Mouse (Mus musculus) retina, embryonic 14.5 days (tissue): ENCODE data around the gene Ak5.

Experiments used
- DNase-seq: peaks from one replicate; pipeline ENCODE4 v3.0.0-alpha.2; 2015; ENCODE audit warnings: low spot score

Gene Ak5

DNA sequence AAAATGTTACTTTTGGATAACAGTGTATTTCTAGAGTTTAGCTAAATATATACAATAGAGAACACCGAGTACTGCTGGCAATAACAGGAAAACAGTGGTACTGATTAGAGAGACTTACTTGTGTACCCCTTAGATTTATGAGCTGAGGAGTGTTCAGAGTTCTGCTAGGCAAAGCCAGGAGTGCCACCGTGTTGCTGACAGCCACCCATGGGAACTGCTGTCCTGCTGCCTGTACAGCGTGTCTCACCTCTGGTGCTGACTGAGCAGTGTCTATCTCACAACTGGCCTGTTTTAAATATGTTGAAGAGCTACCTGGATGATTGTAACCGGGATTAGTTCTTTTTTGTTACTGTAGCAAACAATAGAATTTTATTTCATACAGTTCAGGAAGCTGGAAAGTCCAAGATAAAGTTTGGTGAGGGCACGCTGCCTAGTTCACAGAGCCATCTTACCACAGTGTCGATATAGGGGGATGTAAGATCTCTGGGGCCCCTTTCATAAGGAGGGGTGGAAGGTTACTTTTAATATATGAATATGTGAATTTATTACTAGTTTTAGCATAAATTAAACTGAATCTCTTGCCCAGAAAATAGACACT, 103.5 kb downstream of the Ak5 start:
- no peak for DNase-seq

DNA sequence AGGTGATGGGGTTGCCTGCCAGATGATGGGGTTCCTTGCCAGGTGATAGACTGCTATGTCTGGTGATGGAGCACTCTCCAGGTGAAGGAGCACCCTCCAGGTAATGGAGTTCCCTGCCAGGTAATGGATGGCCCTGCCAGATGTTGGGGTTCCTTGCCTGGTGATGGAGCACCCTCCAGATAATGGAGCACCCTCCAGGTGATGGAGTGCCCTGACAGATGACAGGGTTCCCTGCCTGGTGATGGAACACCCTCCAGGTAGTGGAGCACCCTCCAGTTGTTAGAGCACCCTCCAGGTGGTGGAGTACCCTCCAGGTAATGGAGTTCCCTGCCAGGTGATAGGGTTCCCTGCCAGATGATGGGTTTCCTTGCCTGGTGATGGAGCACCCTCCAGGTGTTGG, 104.3 kb downstream of the Ak5 start:
- no peak for DNase-seq

DNA sequence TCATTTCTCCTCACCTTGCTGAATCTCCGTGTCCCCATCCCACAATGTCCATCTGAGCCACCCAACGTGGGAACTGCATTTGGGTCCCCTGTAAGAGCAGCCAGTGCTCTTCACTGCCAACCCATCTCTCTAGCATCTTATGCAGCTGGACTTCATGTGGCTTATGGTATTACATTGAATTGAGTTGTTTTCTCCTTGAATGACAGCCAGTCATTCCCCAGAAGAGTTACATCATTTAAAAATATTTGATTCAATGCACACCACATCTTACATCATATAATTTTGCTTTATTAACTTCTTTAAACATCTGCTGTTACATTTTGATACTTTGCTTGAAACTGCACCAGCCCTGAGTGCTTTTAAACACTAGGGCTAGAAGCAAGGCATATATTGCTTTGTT, 106.5 kb downstream of the Ak5 start:
- no peak for DNase-seq

DNA sequence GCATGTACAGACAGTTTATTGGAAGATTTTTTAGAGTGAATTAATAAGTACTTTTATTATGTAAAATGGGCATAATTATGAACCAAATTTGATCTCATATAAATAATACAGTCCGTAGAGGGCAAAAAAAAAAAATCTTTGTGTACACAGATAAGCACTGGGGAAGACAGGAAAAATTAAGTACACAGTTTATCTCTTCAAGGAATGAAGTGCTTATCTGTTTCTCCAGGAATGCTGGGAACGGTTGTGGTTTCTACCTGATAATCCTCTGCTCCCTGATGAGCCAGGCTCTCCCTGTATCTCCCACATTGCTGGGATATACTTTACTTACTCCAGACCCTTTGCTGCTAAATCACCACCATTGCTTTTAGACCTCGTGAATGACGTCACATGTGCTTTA, 108.9 kb downstream of the Ak5 start:
- no peak for DNase-seq

DNA sequence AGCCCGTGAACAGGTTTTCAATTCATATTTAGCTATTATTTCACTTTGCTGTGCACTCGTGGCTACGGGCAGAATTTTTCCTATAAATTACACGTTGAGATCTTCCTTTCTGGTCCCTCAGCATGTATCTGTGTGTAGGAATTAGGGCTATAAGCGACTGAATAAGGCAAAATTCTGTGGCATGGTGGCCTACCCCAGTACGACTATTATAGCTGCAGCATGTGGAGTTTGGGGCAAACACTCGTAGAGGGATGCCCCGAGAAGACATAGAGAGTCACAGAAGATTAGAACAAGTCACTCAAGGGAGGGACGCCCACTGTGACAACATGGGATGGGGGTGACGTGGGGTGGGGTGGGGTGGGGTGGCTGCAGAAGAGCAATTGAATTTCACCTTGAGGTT, 110.1 kb downstream of the Ak5 start:
- no peak for DNase-seq

DNA sequence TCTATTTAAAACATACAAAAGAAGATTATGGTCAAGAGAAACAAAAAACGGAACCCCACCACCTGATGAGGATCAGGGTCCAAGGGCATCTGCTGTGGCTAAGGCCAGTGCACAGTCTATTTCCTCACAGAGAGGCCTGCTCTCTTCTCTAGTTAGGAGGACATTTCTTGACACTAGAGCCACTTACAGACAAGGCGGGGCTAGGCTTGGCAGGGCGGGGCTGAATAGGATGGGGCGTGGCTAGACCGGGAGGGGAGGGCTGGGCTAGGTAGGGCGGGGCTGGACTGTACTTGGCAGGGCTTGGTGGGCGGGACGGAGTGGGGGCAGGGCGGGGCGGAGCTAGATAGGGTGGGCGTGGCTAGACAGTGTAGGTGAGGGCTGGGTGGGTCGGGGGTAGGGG, 110.5 kb downstream of the Ak5 start:
- no peak for DNase-seq

DNA sequence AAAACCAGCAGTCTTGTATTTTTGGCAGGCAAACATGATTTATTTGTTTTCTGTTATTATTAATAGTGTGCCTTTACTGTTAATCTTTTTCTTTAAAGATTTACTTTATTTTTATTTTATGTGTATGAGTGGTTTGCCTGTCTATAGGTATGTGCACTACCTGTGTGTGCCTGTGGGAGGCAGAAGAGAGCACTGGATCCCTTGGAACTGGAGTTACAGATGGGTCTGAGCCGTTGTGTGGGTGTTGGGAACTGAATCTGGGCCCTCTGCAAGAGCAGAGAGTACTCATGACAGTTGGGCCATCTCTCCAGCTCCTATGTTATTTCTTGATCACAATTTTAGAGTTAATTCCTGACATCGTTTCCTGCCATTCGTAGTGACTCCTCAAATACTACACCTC, 111.2 kb downstream of the Ak5 start:
- DNase-seq = no peak

DNA sequence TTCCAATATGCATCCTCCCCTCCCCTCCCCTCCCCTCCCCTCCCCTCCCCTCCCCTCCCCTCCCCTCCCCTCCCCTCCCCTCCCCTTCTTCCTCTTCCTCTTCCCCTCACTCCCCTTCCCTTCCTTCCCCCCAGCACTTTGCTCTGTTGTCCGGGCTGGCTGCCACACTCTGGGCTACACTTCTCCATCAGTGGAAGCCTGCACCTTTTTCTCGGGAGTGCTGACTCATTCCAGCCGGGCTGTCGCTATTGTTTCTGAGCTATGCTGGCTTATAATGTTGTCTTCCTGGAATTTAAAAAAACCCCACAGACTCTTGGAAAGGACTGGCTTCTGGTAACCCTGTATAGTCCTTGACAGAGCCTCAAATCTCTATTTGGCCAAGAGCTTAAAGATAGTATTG, 111.7 kb downstream of the Ak5 start:
- DNase-seq = no peak

DNA sequence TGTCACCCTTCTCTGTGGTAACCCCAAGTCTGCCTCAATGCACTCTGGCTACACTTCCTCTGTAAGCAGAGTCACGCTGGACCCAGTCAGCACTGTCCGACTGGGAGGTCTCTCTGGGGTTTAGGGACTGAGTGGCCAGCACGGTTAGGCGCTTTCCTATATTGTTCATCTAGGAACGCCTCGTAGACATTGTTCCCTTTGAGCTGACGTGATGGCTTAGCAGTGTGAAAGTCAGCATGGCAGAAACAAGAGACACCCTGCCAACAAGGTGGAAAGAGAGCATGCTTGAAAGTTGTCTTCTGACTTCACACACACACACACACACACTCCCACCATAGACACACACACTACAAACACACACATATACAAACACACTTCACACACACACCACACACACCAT, 112.9 kb downstream of the Ak5 start:
- DNase-seq = no peak

DNA sequence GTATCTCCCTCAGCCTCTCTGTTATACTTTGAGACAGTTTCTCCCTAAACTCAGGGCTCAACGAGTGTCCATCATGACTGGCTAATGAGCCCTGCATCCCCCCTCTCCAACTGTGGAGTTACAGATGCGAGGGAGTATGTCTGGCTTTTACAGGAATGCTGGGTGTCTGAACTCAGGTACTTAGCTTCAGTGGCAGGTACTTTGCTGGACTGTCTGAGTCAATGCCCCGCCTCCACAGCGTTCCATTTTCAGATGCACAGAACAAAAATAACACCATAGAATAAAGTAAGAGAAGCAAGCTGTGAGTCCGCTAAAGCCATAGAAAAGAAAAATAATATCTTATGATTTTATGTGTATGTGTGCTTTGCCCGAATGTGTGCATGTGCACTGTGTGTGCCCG, 113.8 kb downstream of the Ak5 start:
- DNase-seq = no peak

DNA sequence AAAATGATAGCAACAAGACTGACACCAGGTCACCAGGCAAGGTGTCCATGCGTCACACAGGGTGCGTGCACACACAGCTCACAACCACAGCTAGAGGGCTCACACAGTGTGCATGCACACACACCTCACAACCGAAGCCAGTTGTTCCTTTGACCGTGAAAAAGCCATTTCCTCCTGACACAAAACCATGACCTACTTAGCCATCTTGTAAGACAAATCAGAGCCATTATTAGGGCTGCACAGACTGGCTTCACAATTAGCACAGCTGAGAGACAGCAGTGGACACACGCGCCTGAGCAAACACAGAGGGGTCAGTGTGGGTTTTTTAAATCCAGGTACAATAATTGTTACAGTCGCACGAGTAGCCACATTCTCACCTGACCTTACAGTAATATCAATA, 115.5 kb downstream of the Ak5 start:
- peak; percentile 67 for DNase-seq

DNA sequence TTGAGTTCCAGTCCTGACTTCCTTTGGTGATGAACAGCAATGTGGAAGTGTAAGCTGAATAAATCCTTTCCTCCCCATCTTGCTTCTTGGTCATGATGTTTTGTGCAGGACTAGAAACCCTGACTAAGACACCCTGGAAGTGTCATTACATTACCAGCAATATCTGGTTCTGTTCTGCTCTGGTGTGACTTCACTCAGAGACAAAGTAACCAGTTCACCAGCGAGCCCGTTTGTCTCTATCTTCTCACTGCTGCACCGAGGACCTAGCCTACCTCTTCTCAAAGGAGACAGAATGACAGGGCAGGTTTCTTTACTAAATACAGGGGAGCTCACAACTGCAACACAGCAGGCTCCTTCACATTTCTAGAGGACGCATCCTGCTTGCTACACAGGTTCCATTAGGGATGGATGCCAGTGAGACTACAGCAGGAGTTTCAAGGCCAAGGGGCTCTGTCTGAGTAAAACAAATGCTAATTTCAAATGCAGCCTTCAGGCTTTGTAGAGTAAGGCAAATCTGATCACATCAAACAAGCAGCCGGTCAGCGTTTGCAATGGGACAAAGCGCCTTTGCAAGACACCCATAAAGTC, 117.5 kb downstream of the Ak5 start:
- DNase-seq = no peak

DNA sequence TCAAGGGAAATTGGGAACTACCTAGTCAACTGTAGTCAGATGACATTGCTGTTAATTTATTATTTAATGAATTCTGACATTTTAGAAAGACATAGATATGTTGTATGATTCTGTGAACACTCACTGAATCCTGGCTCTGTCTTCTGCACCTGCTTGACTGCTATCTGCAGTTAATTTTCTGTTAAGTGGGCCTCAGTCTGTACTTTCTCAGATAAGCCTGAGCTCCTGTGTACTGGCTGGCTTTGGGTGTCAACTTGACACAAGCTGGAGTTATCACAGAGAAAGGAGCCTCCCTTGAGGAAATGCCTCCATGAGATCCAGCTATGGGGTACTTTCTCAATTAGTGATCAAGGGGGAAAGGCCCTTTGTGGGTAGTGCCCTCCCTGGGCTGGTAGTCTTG, 118.1 kb downstream of the Ak5 start:
- DNase-seq = no peak

DNA sequence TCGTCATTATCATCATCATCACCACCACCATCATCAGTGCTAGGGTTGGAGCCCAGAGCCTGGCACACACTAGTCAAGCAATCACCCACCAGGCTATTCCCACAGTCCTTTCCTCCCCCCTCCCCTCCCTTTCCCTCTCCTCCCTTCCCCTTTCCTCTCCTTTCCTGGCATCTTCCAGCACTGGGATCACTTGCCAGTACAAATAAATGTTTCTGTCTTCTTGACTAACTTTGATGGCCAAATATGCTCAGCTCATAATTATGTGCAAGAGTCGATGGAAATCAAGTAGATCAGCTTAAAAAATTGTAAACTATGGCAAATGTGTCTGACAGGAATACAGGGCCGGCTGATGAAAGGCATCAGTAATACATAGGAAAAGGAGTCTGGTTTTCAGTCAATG, 123.2 kb downstream of the Ak5 start:
- DNase-seq = no peak

DNA sequence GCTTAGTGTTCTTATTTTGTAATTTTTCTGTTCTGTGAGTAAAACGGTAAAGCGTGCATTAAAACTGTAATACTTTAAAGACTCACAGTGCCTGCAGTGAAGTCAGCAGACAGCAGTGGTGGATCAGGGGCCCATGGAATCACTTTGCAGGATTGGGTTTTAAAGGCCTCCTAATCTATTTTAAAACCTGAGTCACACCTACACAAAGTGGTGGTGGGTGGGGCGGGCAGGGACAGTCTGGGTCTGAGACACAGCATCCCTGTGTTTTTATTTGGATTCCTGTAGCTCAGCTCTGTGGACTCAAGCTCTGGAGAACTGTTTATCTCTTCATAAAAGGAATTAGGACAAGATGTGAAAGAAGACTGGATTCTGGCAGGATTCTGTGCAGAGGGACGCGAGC, 125.9 kb downstream of the Ak5 start:
- DNase-seq = no peak

DNA sequence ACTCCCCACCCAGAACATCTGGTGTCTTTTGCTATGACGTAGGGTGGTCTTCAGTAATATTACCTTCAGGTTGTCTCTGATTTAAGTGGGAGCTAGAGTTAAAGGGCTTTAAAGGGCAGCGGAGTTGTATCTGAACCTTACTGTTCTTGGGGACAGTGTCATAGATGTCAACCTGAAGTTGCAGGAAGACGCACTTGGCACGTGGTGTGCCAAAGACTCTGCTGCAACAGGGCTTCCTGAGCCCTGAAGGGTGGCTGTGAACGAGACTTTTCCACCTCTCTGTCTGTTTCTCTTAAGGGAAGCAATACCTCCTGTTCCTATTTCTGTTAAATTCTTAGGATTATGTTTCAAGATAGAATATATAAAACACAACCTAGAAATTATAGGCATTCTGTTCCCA, 137.8 kb downstream of the Ak5 start:
- DNase-seq = no peak

DNA sequence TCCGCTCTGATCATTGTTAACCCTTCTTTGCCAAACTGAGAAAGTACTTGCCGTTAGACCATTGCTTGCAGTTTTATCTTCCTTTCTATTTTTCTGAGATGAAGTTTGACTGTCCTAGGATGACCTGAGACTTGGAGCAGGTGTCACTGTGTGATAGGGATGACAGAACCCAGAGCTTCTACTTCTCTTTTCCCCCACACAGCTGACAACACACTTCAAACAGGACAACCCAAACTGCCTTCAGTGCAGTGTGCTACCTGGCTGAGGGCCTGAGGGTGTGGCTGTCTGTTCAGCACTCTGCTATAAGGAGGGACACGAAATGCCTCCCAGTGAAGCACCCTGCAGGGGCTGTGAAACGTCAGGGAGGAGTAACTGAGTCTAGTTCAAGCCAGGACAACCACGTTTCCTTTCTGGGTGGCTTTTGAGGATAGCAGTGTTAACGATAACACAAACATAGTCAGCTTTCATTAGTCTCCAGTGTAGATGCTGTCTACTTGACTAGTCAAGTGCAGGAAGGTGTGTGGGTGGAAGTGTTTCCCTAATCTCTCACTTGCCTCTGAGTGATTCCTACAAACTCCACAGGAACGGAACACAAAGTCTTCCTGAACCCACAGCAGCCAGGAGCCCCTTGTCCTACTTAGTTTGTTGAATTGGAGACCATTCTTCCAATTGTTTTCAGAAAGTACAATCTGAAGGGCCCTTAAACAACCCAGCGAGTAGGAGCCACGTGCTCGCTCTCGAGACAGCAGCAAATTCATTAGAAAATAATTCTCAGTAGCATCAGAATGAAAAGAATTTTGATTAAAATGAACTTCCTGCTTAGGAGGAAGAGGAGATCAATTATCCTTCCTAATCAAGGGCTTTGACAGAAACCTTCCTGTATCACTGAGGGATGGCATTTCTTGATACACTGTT, 138.8 kb downstream of the Ak5 start:
- DNase-seq = no peak

DNA sequence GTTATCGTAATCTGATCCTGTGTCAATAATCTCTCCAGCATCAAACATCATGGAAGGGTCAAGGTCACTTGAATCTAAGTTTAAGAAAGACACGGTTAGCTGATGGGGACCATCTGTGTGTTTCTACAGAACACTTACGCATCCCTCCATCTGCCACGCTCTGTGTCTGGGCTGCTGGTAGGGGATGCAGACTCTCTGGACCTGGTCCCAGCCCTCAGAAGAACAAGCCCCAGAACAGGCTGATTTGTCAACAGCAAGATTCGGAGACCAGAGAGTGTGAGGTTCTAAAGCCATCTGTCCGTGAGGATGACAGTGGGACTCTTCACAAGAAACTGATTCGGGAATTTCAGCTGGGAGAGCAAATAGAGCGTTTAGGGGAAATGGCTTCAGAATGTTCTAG, 141.4 kb downstream of the Ak5 start:
- DNase-seq = no peak

DNA sequence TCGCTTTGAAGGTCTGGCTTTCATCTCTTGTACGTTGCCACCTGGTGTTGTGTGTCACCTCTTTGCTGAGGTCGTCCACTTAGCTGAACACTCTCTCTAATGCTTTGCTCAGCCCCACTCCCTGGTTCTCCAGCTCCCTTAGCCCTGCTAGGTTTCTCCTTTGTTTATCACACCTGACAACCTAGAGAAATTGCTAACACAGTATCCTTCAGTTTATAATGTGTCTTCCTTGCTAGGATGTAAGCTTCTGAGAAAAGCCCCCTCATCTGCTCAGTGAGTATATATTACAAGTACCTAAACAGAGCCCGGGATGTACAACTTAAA, 144.9 kb downstream of the Ak5 start:
- no peak for DNase-seq

DNA sequence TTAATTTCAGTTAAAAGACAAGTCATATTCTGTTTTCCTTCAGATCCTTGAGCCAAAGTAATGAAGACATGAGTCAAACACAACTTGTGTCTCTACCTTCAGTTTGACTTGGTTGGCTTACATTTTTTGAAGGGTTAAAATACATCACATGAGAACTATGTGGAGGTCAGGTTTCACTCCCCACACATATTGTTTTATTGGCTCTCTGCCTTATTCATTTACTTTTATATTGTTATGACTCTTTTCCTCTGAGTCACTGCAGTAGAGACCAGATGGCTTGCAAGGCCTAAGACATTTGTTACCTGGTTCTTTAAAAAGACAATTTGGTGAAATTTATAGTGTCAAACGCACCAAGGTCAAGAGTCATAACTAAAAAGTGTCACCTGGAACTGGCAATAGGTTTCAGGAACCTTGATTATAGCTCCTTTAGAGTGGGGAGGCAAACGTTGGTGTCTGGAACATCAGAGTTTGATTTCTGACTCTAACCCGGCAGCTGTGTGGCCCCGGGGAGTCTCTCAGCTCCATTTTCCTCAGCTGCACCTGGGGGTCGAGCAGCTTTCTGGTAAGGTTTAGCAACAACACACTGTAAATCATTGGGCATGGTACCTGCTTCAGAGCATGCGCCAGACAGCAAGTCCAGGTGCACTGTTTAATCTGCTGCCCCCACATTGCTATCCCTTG, 145.4 kb downstream of the Ak5 start:
- no peak for DNase-seq

DNA sequence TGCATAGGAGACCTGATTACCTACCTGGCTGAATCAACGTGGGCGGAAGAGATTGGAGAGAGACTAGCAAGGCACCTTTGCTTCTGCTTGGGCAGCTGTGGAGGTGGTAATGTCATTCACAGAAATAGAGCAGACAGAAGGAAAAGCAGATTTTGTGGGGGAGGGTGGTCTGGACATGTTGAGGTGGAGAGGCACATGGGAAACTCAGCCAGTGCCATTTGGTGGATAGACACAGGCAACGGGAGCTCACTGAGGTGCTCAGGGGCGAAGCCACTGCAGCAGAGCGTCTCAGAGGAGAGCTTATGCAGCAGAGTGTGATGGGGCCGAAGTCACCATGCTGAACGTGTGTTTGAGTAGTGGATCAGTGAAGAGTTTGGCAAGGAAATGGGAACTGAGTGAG, 147.1 kb downstream of the Ak5 start:
- no peak for DNase-seq

DNA sequence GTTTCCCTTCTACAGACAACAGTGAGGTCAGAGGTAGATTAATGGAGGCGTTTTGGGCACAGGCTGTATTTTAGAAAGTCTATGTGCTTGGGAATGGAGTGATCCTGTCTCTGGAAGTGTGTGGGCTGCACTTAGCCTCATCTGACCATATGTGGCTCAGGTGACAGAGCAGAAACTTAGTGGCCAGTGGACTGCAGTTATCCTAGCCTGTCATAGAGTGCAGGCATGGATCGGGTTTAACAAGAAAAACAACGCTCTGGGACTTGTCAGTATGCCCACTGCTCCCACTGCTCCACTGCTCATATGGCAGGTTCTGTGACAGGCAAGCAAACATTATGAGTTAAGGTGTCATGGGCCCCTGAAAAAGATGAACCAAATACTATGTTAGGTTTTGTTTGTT, 148.1 kb downstream of the Ak5 start:
- DNase-seq = no peak

DNA sequence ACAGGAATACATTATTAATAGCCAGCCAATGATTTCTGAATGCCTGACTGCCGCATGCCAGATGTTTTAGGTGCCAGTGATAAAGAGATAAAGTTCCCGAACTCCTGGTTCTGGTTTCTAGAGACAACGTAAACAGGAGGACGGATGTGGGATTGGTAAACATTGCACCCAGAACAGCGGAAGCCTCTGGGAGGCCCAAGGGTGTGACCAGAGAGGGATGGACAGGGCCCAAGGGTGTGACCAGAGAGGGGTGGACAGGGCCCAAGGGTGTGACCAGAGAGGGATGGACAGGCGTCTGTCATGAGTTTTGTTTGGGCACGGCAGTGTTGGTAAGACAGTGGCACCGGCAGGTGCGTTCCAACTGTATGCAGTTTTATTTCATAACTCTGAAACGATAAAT, 148.6 kb downstream of the Ak5 start:
- DNase-seq = no peak
